Mouse (Mus musculus) kidney, adult 9 months (tissue): Measurements from ENCODE around the gene Mcl1.
"Not testable (repeated sequence)": the region's sequence is repeated elsewhere in the genome, so short reads cannot be mapped to it uniquely, and the experiment has no call there.

ENCODE experiments used
- DNase-seq: peaks from one replicate; pipeline ENCODE4 v3.0.0; 2022

Mcl1 gene

DNA sequence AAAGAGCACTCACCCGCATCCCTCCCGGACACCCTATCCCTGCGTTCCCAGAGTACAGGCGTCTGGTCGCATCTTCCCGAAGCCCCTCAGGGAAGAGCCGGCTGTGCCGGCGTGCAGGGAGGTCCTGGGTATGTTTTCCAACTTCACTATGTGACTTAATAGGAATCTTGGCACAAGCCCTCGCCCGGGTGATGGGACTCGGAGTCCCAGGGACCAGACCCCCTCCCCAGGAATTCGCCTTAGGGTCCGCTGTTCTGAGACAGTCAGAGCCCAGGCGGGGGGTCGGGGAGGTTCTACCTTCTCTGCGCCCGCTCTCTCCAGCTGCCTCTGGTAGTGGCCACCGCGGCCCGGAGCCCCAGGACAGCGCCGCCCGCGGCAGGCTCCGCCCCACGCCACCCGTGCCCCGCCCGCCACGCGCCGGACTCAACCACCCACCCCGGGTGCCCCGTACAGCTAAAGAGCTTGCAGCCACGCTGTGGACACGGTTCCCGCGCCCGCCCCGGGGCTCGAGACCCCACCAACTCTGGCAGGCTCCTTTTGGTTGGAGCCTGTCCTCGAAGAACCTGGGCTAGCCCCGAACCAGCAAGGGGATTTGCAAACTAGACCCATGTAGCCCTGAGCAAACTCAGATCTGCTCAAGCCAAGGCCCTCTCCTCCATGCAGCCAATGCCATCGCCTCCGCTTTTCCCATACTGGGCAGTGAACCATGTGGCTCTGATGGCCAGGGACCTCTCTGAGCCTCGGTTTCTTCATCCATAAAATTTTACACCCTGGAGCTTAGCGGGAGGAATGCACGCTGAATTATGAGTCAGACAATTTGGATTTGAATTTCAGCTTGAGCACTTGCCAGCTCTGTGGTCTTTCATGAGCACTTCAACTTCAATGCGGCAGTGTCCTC, 29.2 kb downstream of the Mcl1 start, which contains the start of gene Adamtsl4:
TSS of gene Adamtsl4 (minus strand) at position 394 of the 898 bp plus-strand sequence.
- DNase-seq, result no peak

DNA sequence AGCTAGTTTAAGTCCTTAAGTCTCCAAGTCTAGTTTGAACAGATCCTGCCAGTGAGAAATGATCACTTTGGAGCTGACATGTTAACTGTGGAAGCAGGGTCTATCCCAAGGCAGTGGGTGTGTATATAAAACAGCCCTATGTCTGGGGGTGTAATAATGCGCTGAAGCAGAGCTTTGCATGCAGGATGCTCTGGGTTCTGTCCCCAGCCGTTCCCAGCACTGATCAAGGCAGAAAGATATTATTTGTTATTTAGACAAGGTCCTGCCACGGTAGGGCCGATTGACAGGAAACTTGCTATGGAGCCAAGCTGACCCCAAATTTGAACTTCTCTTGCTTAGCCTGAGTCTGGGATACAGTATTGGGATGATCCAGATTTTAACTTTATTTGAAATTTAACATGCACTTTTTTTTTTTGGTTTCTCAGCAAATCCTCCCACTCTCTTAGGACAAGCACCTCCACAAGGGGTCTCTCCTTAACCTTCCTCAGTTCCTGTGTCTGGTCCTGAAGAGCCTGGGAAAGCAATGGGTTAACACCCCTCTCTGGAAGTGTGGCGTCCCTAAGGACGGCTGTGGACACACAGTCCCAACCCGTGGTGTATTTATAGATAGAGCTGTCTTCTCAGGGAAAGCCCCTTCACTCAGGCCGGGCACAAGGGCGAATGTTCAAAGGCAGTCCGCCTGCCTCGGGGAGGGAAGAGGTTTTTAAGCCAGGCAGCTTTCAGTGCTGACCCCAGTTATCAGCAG, 30.8 kb downstream of the Mcl1 start:
- no peak for DNase-seq

DNA sequence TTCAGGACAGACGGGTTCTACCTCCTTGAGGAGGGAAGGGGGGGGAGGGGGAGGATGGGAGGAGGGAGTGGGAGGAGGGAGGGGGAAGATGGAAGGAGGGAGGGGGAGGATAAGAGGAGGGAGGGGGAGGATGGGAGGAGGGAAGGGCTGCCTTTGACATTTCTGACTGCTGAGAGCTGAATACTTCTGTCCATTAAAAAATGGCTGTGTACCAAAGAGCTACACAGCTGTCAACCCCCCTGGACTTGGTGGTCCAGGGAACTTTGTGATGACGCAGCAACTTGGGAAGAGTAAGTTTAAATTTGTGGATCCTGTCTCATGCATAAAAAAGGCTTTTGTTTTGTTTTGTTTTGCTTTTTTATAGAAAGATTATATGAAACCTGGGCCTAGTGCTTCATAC, 31.4 kb downstream of the Mcl1 start:
- no peak for DNase-seq

DNA sequence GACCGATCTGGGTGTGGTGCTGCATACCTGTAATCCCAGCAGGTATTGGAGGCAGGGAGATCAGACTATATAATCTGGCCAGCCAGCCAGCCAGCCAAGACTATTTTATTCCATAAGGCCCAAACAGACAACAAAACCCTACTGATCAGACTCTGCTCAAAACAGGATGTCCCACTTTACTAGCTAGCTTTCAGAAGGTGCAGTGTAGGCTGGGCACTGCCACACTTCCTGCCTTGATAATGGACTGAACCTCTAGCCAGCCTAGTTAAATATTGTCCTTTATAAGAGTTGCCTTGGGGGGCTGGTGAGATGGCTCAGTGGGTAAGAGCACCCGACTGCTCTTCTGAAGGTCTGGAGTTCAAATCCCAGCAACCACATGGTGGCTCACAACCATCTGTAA, 32.0 kb downstream of the Mcl1 start:
- not testable (repeated sequence) for DNase-seq

DNA sequence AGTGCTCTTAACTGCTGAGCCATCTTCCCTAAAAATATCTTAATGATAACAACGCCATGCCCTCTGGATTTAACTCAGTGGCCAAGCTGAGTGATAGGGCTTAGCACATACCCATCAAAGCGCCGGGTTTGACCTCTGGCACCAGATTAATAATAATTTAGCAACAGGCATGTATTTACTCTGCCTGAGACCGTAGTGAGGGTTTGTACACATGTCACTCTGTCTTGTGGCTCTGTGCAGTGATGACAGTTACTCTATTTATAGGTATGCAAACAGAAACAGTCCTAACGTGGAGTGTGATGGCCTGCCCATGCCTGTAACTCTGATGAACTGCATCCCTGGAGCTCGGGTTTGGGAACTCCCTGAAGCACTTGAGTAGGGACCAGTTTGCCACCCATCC, 34.1 kb downstream of the Mcl1 start:
- DNase-seq, result no peak

DNA sequence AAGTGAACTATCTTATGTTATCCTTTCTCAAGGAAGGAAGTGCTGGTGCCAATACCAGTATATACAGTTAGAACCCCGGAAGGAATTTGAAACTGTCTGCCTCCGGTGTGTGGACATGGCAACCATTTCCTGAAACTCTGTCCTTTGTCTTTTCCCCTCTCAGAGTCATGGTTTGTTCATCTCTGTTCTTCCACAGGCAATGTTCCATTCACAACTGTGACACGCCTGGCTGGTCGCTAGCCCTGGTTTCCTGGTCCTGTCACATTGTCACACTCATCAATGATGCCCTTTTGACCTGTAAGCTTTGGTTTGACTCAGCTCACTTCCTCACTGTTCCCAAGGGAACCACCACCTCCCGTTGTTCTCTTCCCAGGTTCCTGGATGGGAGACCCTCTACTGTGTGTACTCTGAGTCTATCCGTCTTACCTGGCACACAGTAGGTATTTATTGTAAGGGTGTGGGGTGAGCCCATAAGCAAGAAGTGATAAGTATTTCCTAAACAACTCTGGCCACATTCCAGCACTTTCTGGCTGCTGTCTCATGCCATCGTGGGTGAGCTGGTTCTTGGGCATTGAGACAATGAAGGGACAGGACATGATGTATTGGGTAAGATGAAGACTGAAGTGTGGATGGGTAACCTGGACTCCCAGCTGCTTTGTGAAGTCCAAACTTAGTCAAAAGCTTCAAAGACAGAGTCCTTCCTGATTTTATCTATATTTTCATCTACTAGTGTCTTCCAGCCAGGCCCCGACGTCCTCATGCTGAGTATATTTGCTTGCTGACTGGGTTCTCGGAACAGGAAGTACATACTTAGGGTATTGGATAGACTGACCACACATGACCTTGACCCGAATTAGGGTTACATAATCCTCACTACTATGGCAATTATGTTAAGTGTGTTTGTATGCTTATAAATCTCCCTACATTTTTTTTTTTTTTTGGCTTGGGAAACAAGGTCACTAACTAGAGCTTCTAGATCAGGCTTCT, 35.5 kb downstream of the Mcl1 start:
- DNase-seq, result peak; percentile 58

DNA sequence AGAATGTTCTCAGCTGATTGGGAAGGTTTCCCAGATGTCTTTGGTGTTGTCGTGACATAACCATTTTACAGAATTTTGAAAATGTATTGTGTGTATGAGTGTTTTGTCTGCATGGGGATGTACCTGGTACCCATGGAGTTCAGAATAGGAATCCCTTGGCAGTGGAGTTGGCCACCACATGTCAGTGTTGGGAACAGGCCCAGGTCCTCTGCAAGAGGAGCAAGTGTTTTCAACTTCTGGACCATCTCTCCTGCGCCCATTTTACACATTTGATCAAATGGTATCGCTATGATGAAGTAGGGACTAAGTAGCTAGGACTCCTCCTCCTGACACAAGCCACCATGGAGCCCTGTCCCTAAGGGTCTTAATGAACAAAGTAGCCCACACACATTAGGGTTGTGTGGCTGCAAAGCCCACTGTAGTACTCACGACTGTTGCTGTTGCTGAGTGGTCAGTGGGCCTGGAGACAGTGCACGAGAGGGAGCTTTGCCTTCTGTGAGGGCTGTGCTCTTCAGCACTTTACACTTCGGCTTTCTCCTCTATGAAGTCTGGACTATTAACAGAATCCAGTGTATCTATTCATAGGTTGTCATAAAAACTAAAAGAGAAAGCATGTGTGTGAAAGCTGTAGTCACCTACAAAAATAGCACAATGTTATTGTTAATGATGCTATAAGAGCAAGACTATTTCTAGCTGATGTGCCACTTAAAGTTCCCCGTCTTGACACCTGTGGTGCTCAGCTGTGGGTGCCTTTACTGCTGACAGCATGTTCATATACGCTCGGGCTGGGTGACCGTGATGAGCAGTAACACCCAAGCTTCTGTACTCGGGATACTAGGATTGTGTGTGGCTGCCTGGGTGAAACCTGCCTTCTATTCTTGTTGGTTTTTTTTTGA, 36.5 kb downstream of the Mcl1 start:
- DNase-seq, result no peak

DNA sequence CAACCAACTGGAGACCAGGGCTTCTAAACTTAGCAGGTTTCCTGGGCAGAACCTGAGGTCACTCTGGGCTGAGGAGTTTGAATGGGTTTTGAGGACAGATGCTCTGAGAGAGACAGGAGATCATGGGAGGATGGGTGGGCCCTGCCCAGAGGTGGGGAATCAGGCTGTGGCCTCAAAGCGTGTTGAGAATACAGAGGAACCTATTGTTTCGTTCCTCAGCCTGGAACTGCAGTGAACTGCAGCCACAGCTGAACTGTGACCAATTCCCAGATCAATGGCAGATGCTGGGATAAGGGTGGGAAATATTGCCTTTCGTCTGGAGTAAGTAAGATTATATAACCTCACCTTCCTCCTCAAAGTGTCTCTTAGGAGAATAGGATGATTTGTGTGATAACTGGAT, 37.2 kb downstream of the Mcl1 start:
- DNase-seq, result no peak

DNA sequence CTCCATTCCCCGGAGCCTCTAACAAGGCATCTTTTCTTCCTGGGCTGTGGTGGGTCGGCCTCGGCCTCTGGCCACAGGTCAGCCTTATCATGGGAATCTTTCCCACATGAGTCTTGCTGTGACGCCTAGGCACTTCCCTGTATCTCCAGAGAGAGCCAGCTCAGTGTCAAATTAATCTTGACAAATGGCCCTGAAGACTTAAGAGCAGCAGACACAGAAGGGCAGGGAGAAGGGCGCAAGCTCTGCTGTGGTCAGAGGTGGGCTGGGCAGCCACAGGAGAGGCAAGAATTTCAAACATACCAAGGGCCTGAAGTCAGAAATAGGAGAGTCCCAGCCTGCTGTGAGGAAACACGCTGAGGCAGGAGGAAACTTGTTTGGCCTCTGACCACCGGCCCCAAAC, 37.8 kb downstream of the Mcl1 start:
- peak; percentile 47 for DNase-seq

DNA sequence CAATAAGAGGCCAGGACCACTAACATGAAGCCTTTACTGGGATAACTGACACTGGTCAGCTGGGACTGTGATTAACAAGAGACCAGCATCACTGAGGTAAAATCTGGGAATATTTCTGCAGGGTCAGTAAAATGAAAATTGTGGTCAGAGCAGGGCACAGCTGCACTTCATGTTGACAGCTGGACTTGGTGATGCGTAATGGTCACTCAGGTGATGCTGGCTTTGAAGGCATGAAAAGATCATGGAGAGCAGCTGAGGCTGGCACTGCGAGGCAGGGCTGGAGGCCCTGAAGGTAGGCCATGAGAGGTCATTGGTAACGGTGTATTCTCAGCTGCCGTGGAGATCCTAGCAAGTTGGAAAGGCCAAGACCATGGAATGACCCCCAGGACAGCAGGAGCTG, 39.7 kb downstream of the Mcl1 start:
- no peak for DNase-seq

DNA sequence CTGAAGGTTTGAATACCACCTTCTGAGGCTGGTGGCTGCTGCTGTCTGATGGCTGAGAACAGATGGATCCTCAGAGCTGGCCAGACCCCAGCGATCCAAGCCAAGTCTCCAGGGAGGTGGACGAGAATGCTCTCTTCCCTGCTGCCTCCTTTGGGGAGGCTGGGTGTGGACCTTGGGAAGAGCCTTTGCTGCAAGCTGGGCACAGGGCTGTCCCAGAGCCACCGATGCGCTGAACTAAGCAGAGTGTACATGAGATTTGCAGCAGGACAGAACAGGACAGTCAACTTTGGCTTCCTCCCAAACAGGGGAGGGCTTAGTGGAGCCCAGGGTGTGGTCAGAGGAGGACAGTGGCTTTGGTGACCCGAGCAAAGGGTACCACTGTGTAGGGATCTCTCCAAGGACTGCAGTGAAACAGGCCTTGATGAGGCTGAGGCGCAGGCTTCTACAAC, 41.7 kb downstream of the Mcl1 start:
- DNase-seq, result no peak

DNA sequence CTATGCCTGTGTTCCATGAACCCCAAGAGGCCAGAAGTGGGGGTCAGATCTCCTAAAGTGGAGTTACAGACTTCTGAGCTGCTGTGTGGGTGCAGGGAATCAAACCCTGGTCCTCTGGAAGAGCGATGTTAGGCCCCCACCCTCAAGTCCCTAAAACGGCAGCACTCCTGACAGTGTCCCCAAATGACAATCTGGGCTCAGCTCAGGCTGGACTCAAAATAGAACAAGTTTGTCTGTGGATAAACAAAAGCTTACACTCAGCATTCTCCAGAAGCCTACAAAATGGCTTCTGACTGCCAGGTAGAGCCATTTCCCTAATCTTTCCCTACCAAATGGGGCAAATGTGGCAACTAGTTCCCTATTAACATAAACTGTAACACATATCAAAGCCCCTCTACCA, 42.5 kb downstream of the Mcl1 start:
- DNase-seq, result no peak

DNA sequence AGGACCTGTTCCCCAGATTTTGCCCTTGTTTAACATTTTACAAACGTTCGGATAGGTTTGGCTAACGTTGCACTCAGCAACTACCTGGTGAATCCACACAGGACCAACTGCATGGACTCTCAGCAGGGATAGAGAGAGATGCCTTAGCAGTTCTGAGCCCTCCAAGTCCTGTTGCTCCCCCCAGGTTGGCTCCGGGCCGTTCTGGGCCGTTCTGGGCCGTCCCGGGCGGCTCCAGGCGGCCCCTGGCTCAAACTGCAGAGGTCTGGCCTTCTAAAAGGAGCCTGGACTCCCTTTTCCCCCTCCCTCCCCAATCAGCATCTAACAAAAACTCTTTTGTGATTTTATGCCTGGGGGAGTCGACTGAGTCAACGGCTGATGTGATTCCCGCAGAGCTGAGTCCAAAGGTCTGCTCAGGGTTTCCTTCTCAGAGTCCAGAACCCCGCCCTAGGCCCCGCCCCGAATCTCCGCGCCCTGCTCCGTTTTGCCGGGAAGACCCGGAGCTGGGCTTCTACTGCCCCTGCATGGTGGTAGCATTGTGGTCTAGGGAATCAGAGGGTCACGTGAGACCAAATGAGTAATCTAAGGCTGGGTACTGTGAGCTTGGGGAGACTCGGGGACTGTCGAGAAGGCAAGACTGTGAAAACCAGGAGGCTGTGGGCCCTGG, 43.4 kb downstream of the Mcl1 start:
- peak; percentile 79 for DNase-seq

DNA sequence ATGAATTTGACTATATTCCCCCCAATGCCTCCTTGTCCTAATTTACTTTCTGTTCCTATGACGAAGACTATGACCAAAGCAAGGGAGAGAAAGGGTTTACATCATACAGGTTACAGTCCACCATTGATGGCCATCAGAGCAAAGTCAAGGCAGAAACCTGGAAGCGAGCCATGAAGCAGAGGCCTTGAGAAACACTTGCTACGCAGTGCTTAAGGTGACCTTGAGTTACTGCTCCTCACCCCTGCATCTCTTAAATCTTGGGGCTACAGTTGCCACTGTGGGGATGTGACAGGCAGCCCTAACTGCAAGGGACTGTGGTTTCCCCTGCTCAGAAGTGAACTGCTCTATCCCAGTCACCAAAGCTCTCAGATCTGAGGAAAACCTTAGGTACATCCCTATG, 44.7 kb downstream of the Mcl1 start:
- no peak for DNase-seq

DNA sequence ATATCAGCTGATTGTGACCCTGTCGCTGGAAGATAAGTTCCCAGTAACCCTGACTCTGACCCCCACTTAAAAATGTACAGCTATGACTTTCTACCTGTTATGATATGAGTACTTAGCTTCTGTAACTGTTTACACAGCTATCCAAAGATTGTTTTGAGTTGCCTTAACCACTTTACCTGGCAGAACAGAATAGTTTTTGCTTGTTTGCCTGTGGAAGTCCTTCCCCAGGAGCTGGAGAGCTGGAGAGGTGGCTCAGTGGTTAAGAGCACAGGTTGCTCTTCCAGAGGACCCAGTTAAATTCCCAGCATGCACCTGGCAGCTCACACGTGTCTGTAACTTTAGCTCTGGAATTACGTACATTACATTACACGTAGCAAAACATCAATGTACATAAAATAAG, 46.0 kb downstream of the Mcl1 start:
- DNase-seq, result no peak

DNA sequence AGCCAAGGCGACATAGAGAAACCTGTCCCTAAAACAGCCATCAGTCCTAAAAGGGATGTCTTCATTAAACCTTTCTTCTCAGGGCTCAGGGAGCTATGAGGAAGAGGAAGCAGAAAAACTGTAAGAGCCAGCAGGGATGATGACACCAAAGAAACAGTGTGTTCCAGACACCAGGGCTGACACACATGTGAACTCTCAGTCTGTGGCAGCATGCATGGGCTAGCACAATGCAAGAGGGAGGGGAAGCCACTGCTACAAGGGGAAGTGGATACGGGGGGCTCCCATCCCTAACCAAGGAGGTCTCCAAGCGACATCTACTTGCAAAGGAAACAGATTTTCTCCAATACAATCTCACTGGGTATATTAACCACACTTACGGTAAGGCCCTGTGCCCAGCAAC, 47.7 kb downstream of the Mcl1 start:
- DNase-seq, result no peak

DNA sequence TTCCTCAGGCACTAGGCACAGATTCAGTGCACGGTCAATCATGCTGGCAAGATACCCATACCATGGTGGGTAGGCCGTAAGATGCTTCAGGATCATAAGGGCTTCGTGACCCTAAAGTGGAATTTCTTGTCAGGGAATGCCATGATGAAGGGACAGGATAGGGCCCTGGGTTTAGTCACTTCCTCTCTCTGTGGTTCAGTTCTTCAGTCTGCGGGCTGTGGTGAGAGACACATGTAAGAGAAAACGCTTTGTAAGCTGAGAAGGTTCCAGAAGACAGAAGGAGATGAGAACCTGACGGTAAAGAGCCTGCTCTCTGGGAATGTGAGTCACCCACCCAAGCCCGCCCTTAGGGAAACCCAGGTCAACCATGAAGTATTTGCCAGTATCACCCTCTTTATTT, 48.9 kb downstream of the Mcl1 start:
- DNase-seq, result no peak

DNA sequence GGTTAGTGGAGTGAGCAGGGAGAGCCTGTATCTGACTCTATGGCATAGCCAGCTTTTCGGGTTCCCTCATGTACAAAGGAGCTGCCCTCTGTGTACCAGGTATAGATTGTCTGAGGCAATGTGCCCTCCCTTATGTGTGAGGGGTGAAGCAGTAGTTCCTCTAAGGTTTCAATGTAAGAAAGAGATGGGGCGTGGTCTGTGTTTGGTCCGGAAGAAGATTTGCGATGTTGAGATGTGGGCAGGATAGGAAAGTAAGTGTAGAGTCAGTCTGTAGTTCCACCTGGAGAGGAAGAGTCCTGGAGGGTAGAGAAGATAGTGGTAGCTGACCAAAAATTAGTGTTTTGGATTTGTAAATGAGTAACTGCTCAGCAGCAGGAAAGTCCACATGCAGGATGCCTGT, 50.5 kb downstream of the Mcl1 start:
- DNase-seq, result no peak

DNA sequence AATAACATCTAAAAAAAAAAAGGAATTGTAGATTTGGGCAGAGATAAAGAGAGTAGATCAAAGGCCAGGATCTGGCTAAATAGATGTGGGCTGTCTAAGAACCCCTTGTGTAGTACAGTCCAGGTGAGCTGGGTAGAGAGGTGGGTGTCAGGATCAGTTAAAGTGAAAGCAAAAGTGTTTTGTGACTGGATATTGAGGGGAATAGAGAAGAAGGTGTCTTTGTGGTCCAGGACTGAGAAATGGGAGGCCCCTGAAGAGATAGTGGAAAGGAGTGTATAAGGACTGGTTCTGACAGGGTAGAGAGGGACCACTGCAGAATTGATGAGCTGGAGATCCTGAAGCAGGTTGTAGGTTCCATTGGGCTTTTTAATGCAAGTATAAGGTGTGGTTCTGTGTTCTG, 51.4 kb downstream of the Mcl1 start:
- DNase-seq, result no peak
